Mouse (Mus musculus): ENCODE data around the gene Gabbr2.

Gene Gabbr2

DNA sequence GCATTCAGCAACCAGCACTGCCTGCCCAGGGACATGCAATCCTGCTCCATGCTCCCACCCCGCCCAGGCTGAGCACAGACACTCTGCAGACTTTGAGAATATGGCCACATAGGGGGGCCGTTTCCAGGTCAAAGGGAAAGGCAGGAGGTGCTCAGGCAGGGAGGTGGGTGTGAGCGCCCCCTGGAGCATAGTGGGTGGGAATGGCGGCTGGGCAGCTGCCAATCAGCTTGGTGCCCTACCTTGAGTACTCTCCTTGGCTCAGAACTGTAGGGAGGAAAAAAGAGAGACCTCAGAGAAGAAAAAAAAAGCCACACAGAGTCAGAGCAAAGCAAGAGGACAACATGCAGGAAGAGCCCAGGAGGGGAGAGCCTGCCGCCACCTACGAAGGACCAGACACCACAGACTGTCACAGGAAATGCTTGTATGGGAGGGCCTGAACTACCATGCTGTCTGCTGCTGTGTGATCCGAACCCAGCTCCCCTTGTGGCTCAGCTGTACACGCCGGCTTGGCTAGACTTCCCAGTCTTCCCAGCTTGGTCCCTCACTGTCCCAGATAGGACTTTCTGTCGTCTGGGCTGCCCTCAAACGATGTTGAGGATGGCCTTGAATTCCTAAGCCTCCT lies 373.4 kb downstream of the Gabbr2 start:
- peak; percentile 86 for DNase-seq (ENCODE audit: low read depth, low spot score)

GRCm38 (mm10) chr4:46617408-46617807 lies 374.3 kb downstream of the Gabbr2 start:
- DNase-seq (ENCODE audit: low read depth, low spot score): peak; percentile 64

DNA sequence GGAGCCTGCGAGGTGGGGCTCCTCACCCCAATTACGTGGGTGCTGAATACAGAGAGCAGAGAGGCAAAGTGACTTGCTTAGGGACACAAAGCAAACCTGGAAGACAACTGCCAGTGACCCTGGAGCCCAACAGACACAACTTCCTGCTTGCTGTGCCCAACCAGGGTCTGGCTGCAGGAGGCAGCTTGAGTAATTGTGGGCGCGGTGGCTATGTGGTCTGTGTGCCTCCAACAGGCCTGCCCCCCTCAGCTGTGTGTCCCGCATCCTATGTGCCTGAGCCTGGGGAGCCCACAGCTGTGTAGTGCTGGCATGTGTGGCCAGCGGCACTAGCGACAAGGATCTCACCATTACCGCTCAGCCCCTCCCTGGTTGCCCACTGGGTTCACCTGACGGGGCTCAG lies 377.0 kb downstream of the Gabbr2 start:
- DNase-seq (ENCODE audit: low read depth, low spot score): no peak

GRCm38 (mm10) chr4:46613618-46614017 lies 378.1 kb downstream of the Gabbr2 start:
- no peak for DNase-seq (ENCODE audit: low read depth, low spot score)

All from R1 (cell line).